Mouse (Mus musculus): ENCODE results near the gene Mpped2.
A peak's percentile ranks its signal among the peaks of the same experiment; 100 is the strongest.

Mpped2 gene

DNA sequence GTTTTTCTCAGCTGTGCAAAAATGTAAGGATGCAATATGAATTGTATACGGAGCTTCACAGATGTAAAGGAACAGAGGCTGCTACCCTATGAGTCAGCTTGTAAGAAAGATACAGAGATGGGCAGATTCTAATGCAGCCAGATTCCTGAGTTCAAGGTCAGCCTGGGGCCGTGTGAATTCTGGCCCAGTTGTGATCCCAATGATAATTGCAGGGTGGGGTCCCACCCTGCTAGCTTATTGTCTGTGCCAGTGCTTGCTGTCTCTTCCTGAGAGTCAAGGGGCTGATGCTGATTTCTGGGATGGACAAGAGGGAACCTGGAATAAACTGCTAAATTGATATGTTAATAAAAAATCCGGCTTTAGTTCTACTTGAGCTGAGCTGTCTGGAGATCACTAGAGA is 122.8 kb downstream of the Mpped2 start:
- no peak for DNase-seq (ENCODE audit: low spot score)

DNA sequence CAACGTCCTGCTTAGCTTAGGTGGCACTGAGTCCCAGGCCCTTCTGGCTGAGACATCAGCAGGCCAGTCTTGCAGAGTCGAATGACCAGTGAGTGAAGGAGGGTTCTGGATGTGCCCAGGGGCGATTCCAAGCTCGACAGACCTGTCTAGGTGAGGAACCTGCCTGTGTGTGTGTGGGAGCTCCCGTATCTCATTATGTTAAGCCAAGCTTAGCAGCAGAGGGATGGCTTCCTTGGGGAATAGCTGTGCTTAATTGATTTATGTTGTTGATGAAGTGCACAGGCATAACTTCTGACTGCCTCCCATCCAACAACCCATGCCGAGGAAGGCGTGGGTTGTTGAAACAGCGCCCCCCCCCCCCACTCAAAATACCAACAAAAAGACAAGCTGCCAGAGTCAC is 128.2 kb downstream of the Mpped2 start:
- DNase-seq (ENCODE audit: low spot score): no peak

DNA sequence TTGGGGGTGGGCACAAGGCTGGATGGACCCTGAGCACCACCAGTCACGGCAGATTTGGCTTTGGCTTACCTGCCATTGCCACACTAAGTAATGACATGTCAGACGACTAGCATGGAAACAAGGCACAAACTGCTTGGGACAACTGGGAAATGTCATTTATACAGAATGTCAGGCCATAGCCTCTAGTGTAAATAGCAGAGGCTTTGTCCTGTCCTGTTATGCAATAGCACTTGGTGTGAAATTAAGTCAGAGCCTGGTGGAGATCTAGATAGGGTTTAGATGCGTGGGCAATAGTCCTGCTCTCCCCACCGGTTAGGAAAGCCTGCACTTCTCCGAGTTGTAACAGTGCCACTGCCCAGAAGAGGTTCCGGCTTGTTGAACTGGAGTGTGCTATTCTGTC is 128.8 kb downstream of the Mpped2 start:
- no peak for DNase-seq (ENCODE audit: low spot score)

DNA sequence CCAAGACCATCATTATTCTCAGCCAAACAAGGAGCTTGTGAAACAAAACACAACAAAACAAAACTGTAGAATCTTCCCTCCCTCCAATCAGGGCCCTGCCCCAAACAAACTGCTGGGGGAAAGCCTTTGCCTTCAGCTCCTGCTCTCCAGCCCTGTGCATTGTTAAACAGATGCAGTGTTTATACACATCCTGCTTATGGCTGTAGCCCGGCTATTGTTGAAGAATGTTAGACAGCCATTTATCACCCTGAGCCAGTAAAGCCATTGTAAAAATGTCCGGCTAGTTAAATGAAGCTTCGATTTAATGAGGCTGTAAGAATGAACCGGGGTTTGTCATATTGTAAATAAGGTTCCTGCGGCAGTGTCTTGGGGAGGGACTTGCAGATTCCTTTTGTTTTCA is 129.5 kb downstream of the Mpped2 start:
- DNase-seq (ENCODE audit: low spot score): no peak

DNA sequence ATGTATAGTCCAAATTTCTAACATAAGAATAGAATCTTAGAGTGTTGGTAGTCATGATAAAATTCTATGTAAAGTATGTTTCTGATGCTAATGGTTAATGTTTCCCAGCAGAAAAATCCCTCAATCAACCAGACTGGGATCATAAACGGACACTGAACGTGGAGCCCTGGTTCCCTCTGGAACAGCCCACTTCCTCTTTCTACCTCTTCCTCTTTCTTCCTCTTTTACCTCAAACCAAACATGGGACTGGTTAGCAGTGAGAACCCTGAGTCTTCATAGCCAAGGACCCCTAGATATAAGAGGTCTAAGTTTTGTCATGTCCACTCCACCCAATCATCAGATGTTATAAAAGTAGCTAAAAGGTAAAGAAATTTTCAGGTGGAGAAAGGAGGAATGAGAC is 132.4 kb downstream of the Mpped2 start:
- no peak for DNase-seq (ENCODE audit: low spot score)

DNA sequence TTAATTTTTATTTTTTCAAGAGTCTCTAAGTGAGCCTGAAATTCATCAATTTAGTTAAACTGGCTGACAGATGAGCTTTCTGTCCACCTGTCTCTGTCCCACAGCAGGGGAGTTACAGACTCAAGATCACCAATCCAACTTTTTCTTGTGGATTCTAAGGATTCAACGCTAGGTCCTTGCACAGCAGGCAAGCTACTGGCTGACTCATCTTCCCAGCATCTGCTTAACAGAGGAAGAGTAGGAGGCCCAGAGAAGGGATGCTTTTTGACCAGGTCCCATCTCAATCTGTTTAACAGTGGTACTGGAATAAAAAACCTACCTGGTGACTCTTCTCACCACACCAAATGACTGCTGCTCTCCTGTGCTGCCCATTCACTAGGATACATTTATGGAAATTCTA is 133.0 kb downstream of the Mpped2 start:
- no peak for DNase-seq (ENCODE audit: low spot score)

DNA sequence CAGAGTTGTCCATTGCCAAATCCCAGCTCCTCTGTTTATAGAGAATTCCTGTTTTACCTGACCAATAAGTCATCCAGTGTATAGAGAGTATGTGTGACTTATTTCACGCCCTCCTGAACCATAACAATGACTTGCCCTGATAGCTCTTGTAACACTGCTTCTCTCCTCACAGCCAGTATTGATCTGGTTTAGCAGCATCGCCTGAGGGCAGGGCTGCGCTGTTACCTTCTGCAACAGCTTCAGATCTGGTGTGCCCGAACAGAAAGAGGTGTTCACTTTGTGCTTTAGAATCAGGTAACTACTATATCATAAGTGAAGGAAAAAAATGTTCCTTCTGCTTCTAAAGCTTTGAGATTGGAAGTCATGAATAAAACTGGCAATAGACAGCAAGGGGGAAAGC is 133.7 kb downstream of the Mpped2 start:
- DNase-seq (ENCODE audit: low spot score): no peak

DNA sequence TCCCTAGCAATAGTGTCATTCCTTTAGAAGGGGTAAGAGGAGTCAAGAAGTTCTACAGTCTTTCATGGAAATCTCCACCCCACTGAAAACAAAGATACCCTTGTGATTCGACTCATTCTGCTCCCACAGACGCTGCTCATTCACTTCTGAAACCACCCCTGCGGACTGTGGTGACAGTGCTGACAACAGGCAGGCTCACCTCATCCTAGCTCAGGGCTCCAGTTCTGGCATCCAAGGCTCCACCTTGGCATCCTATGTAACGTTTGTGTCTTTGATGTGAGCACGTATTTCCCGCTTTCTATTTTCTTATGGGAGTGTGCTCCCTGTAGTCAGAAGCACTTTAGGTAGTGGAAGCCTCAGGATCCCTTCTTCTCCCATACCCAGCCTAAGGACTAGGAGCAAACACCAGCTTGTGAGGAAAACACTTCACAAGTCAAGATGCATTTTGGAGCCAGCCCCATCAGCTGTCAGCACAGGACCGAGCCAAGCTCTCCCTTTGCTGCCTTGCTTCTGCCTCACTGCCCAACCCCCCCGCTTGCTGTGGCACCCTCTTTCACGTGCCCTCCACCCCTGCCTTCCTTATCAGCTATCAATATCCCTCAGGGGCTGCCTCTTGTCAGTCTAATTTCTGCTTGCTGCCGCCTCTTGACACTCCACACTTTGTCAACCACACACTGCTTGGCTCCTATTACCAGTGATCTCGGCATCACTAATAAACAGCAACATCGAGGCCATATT is 135.7 kb downstream of the Mpped2 start:
- no peak for DNase-seq (ENCODE audit: low spot score)

DNA sequence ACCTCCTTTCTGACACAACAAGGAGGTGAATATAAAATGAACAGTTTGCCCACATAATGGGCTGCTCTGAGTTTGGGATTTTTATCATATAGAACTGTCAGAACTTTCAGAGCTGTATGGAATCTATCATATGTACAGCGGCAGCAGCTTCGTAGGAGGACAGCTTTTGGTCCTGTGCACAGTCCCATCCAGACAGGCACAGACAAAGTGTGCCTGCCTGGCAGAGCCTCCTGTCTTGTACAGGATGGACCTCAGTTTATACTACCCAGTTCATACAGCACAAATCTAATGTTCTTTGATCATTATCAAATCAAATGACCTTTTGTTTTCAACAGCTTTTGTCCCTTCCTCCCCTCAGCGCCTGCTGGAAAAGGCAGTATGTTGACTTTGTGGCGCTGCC is 136.4 kb downstream of the Mpped2 start:
- no peak for DNase-seq (ENCODE audit: low spot score)

DNA sequence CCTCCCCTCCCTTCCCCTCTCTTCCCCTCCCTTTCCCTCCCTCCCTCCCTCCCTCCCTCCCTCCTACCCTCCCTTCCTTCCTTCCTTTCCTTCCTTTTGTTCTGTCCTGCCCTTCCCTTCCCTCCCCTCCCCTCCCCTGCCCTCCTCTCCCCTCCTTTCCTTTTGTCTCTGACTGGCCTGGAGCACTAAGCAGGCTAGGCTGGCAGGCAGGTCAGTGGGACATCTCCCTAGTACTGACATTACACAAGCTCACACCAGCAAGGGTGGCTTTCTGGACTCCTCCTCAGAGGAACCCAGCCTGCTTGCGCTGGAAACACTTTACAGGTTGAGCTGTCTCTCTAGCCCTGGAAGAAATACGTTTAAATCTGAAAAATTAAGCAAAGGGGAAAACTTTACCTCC is 139.5 kb downstream of the Mpped2 start:
- DNase-seq (ENCODE audit: low spot score): no peak

DNA sequence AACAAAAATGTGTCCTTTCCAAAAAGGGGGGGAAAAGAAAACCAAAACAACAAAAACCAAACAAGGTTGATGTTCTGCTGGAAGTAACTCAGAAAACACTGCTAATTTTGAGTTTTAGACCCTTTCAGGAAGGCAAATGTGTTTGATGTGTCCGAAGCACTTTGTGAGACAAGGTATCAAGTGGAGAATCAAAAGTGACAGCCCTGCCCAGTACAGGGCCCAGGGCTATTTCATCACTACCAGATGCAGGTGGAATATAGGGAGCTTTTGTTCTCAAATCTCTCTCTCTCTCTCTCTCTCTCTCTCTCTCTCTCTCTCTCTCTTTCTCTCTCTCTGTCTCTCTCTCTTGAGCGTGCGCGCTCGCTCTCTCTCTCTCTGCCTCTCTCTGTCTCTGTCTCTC is 140.1 kb downstream of the Mpped2 start:
- no peak for DNase-seq (ENCODE audit: low spot score)

DNA sequence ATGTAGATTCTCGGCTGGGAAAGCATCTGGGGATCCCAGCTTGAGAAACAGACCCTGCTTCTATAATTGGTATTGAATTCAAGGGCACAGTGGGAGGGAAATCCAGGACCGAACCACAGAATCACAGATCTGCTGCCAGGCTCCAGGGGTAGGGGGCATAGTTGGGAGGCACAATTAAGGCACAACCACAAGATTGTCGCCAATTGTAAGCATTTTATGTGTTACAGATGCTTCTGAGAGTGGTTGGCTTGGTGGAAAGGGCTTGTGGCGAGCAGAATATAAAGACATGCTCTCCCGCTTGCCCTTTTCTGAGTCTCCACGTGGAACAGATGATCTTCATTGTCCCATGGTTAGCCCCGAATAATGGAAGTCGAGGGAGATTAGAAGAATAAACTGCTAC is 142.3 kb downstream of the Mpped2 start:
- DNase-seq (ENCODE audit: low spot score): no peak

DNA sequence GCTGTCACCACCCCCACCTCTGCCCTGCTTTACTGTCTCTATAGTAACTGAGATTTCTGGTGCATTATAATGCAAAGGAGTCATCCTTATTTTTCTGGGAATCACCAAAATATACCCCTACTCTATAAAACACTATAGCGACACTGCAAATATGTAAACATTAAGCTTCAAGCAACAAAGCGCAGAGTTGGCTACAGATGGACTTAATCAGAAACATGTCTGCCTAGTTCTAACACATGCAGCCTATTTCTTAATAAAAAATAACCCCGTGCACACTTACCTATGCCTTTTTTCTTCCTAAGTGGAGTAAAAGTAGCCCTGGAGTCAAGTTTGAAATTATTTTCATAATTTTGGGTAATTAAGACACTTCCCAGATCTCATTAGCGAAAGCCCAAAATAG is 144.2 kb downstream of the Mpped2 start:
- DNase-seq (ENCODE audit: low spot score): no peak

DNA sequence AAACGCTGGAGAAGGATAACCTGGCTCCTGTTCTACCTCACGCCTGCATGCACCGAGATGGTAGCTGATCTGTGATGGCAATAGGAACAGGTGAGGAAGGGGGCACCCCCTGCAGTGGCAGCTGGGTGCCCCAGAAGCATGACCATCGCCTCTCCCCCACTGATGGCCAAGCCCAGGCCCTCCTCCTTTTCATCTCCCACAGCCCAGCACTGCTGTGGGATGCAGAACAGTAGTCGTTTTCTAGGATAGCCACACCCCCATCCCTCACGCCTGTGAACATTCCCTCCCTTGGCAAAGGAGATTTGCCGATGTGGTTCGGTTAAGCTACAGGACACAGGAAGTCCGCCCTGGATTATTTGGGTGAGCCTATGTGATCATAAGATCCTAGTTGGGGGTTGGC is 151.1 kb downstream of the Mpped2 start:
- no peak for DNase-seq (ENCODE audit: low spot score)

DNA sequence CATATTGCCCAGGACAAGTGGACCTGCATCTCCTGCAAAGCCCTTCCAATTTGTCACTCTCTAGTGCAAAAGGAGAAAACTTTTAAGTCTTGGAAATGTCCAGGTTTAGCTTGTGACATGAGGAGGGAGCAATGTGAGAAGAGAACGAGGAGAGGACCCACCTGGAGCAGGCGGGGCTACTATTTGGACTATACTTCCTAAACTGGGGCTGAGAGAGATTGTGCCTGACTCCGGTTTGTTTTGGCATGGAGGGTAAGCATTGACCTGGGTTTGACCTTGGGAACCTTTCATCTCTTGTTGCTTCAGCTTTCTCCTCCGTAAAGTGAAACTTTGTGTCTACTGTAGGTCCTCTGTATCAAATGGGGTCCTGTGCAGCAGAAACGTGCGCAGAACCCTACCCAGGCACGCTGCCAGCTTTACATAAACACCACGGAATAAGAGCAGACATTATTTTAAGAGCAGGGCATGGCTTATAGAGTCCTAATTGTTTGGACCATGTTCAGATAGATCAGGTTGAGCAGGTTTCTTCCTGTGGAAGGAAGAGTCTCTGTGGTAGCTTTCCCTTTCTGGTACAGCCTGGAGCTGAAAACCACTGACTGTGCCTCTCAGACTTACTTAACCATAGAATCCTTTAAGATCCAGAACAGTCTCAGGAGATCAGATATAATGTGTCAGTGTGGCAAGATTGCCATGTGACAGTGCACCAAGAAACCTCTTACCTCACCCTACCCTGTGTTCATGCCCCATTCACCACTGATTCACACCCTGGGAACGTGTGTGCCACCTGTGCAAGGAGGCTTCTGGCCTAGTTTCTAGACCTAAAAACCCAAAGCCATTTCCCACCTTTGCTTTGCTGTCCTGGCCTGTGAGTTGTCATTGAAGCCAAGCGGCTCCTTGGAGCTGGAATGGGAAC is 152.0 kb downstream of the Mpped2 start:
- DNase-seq (ENCODE audit: low spot score): no peak

DNA sequence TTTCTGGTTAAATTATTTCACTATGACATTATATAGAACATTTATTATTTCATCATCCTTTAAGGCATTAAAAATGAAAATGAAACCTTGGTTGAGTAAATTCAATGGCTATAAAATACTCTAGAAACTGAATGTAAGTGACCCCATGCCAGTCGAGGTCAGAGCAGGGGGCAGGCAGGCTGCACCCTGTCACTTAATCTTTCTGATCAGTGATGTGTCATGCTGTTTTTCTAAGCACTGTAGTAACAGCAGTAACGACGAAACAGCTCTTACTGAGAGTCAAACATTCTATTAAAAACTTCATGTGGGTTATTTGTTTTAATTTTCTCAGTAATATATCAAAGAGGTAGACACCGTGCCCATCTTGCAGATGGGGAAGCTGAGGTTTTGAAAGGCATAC is 153.4 kb downstream of the Mpped2 start:
- DNase-seq (ENCODE audit: low spot score): no peak

DNA sequence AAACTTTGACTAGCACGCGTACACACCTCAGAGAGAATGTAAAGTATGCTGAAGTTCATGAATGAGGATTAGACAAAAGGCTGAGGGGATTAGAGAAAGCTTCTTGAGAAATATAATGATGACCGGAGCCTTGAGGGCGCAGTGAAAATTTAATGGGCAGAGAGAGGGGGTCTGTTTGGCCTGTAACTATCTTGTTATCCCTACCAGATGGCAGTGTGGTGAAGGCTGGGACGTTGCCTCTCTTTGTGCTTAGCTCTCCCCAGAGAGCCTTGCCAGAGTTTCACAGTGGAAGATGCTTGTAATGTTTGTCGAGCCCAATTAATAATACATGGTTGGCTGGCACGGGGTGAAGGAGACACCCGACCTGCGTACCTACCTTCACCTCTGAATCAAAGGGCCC is 156.3 kb downstream of the Mpped2 start:
- no peak for DNase-seq (ENCODE audit: low spot score)

DNA sequence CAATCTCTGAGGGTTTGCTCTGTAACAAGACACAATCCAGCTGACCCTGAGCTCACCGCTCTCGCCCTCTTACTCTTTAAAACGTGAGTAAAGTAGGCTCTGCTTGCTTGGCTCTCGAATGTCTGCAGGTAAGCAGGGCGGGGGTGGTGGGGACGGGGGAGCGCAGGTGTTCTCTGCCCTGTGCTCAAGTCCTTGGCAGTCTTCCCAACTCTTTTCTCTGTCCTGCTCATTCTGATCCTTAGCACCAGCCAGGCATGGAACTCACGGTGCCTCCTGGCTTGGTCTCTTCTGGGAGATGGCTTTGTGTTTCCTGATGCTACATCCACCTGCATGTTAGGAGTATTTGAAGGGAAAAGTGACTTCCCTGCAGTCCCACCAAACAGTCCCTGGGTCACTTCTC is 158.4 kb downstream of the Mpped2 start:
- DNase-seq (ENCODE audit: low spot score): no peak

DNA sequence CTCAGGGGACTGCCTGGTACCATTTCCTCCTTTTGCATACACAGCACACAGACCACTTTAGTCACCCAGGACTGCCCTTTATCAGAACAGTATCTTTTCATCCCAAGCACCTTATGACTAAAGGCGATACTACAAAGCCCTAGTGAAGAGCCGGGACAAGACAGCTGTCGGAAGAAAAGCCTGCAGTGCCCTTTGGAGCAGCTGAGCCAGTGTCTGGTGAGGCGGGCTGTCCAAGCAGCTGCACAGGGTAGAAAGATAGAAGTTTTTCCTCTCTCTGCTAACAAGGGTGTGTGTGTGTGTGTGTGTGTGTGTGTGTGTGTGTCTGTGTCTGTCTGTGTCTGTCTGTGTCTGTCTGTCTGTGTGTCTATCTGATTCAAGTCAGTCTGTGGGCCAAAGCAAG is 161.1 kb downstream of the Mpped2 start:
- no peak for DNase-seq (ENCODE audit: low spot score)

DNA sequence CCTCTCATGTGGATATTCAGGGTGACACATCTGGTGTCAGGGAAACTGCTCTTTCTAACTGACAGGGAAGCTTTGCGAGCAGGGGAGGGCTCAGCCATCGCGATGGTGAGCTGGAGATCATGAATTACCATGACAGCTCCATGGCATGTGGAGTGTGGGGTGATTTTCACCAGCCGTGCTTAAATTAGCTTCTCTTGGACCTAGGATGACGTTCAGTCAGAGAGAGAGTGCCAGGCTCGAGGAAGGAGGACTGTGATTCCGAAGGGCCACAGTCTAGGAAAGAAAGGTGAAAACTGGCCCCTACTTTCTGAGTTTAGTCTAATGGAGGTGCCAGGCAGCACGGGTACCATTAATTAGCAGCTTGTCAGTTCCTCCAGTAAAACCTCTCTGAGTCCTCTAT is 161.7 kb downstream of the Mpped2 start:
- no peak for DNase-seq (ENCODE audit: low spot score)

DNA sequence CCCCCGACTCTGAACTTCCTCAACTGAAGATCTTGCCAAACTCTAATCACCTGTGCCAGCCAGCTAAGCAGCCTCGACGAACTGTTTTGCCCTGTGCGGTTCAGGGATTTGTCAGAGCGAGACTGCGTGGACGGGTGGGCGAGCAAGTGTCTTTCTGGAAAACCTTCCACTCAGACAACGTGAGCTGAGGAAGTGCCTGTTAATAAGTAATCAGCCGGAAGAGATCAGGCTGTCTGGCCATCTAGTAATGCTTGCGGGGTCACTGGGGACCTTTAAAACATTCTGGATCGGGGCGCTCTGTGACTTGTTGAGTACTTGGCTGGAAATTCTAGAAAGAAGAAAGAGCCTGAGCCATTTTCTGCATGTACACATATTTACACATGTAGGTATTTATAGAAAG is 162.1 kb downstream of the Mpped2 start:
- DNase-seq (ENCODE audit: low spot score): no peak

DNA sequence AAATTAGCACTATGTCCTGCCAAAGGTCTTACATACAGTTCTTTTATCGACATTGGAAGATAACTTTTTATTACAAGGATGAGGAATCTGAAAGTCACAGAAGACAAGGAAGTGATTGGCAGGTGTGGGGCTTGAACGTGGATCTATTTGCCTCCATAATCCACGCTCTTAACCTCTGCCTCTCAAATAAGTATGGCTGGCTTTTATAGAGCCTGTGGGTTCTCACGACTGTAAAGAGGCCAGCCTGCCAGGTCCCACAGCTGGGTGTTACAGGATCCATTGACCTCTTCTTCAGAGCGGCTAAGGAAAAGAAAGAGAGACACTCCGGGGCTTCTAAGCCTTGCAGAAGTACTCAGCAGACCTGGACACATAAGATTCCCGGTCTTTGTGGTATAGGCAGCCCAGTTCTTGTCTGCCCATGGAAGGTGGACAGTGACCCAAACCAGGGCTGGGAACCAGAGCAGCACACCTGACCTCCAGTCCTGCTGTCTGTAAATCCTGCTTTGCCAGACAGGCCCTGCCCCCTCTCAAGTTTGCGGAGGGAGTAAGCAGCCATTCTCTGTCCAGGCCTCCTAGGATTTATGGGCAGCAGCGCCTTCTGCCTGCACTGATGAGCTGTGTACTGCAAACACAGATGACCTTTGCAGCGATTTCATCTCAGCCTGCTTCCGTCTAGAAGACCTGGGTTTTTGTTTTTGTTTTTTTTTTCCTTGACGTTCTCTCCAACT is 162.7 kb downstream of the Mpped2 start:
- peak; percentile 82 for DNase-seq (ENCODE audit: low spot score)
